Mouse (Mus musculus): ENCODE measurements around the gene Trp53bp2.

The Trp53bp2 gene

DNA sequence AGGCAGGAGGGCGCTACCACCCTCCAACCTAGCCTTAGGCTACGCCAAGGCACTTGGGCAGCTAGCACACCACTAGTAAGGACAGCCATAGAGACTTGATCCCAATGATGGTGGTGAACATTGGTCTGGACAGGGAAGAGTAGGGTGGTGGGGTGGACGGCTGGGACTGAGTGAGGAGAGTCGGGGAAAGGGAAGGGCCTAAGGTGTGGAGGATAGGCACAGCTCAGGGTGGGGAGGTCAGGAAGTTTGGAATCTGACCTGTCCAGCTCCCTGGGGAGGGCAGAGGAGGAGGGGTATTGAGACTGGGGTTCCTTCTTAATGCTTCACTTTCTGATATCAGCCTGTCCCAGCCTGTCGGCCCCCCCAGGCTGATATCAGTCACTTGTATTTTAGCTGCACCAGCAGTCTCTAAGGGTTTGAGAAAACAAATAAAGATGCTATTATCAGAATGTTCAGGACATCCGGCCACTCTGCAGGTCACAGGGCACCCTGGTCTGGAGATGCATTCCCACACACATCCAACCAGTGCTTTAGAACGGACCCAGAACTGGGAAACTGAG is 93.6 kb downstream of the Trp53bp2 start:
- no peak for DNase-seq

GRCm38 (mm10) chr1:182503206-182503900 is 94.4 kb downstream of the Trp53bp2 start:
- DNase-seq, result no peak

DNA sequence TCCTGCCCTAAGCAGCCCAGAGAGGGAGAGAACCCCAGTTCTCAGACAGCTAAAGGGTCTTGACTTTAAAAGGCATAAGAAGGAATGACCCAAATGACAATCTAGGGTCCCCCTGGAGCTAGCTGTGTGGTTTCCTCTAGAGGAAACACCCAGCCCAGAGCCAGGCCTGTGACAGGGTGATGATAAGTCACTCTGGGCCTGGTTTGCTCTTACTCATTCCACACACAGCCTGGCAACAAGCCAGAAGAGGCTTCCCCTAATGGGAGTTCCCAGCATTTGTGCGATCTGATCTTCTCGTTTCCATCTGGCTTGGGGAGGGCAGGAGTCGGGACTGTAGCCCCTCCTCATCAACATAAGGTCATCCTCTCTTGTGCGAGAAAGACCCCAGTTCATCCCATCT is 95.3 kb downstream of the Trp53bp2 start:
- peak in 1 of 2 experiments; percentile 64 for DNase-seq

GRCm38 (mm10) chr1:182505291-182505690 is 96.3 kb downstream of the Trp53bp2 start:
- no peak for DNase-seq

DNA sequence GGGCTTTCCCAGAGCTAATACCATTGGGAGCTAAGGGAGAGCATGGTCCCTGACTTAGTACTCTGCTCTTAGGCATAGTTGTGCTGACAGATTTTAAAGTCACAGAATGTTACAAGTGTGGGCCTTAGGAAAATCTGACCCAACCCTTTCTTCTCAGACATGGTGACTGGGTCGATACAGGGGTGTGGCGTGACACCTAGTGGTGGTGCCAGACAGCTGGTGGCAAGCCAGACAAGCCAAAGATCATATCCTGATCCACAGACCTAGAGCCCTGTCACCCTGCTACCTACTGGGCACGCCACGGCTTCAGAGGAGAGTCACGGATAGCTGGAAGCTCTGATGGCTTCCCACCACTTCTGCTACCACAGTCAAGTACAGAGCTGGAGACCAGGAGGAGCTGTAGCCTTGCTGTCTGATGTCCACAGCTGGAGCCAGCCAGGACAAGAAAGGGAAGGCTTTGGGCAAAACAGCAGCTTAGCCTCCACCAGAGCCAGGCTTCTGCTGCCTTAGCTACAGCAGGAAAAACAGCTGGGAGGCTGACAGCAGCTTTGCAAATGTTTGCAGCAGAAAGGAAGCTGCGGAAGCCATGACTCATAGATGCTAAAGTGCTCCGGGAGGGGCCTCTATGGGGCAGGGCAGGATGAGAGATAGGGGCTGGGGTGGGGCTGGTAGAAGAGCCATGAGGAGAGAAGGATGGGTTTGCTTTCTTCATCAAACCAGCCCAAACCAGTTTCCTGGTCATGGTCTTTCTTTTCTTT is 97.4 kb downstream of the Trp53bp2 start:
- DNase-seq, result no peak

DNA sequence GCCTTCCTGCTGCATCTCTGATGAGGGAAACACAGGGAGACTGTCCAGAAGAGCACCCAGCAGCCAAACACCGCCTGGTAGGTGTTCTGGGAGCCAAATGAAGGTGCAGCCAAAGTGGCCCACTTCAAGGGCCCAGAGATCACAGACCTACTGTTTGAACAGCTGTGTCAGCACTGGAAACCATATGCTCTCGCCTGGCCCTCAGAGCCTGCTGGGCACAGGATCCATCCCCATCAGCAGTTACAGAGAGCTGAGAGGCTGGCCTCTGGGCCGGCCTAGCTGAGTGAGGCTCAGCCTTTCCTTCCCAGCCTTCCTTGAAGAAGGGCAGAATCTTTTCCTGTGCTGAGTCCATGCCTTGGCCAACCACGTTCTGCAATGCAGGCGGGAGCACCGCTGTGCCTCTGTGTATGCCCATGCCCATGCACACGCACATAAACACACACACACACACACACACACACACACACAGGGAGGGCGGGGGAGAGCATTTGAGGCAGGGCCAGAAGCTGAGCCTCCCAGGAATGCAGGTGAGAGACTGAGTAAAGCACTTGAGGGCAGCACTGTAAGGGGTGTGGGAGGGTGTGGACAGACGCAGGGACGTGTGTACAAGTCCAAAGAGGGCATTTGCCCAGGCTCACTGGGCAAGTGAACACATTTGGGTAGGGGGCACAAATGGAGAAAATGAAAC is 100.3 kb downstream of the Trp53bp2 start:
- peak in 1 of 2 experiments; percentile 32 for DNase-seq

DNA sequence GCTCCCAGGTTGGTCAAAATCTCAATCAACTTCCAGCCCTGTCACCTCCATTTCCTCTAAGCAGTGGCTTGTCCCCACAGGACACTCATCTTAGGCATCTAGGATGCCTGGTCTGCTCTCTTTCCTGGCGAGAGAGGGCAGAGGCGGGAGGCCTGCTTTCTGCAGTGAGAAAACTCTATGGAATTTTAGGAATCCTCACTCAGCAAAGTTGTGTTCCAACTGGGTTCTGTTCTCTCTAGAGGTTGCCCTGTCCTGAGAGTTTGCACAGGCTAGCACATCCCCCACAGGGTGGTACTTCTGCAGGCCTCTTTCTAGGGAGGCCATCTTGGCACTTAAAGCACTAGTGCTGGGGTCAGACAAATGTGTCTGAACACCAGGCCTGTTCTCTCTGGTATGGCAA is 102.1 kb downstream of the Trp53bp2 start:
- no peak for DNase-seq

GRCm38 (mm10) chr1:182511778-182512177 is 102.8 kb downstream of the Trp53bp2 start:
- DNase-seq, result no peak
